Mouse (Mus musculus) adrenal gland (tissue): ENCODE data around the gene Batf.

Experiments used
- intact Hi-C: fragments of 180-260 bp; cut with DNase I; formaldehyde crosslinking; loops from one replicate; pipeline ENCODE4 v1.15.1; 2025
- long read RNA-seq, 2 experiments: library from polyadenylated mRNA; unstranded; transcript quantifications; one replicate each; pipeline ENCODE4 v2.0.0; 2020; ENCODE audit warnings: borderline replicate concordance in 1 of 2; ENCODE audit not compliant: insufficient replicate concordance in 1 of 2

Batf gene
- long read RNA-seq, experiment 1, partial matches to known transcripts: 0 of 1 reads
- long read RNA-seq, experiment 1, other reads (novel, unspliced or antisense): 0 of 1 reads
- long read RNA-seq, experiment 2: 0 reads

DNA sequence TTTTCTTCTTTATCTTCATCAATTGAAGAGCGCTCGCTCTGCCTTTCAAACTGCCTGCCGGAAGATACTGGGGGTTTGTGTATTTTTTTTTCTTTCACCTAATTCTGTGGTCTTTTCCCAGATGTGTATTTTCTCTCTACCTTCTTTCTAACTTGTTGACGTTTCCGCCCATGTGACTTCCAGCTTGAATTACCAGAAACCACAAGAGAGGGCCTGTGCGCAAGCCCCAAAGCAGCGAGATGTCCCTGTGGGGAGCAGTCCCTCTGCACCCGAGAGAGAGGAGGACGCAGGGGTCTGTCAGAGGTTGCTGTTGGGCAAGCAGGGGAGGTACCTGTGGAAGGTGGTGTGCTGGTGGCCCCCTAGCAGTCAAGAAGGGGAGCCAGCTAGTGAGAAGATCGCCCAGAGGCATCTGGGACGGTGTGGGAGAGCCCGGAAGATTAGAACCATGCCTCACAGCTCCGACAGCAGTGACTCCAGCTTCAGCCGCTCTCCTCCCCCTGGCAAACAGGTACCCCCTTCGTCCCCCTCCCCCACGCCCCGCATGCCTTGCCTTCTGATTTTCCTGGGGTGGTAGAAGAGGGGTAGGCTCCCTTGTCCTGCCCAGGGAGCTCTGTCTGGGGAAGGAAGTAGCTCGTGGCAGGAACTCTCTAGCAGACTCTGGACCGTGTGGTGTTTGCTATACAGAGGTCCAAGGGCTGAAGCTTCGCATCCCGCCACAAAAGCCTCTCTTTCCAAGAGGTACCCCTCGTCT is at the start of gene Batf:
TSS of gene Batf (plus strand) at position 204 of the 751 bp plus-strand sequence.
- intact Hi-C loops: no loop called here

DNA sequence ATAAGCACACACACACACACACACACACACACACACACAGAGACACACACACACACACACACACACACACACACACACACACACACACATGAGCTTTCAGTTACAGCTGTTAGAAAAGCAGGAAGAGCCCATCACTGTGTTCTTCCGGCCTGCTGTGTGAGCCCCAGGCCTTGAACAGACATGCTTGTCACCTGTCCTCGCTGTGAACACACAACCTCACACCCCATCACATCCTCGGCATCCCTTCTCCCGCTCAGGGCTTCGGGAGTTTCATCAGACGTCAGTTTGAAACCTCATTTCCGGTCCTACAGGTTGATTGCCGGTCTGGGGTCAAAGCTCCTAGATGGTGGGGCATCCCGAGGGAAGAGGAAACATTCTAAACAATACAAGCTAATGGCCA is 48.5 kb upstream of the Batf start:
- intact Hi-C loops: no loop called here

DNA sequence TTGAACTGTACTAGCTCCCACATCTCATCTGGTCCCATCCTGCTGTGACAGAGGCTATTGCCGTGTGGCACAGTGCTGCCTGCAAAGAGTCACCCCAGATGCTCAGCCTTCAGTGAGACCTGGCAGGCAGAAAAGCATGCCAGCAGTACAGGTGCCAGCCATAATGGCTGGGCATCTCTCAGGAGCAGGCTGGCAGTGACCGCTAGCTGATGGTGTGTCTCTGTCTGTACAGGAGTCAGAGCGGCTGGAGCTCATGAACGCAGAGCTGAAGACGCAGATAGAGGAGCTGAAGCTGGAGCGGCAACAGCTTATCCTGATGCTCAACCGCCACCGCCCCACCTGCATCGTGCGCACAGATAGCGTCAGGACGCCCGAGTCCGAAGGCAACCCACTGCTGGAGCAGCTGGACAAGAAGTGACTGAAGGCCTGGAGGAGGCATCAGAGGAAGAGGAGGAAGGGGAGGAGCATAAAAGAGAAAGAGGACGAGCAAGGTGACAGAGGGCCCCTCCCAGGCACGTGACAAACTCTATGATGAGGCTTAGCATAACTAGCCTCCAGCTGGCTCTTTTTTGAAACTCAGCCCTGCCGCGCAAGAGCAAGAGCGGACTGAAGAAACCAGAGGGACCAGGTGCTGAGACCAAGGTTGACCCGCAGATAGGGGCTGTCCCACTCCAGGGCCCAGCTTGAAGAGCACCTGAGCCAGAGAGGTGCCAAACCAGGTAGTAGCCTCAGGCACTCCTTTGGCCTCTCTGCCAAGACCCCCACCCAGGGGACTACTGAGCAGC is 47.7 kb upstream of the Batf start:
- intact Hi-C loops: no loop called here

DNA sequence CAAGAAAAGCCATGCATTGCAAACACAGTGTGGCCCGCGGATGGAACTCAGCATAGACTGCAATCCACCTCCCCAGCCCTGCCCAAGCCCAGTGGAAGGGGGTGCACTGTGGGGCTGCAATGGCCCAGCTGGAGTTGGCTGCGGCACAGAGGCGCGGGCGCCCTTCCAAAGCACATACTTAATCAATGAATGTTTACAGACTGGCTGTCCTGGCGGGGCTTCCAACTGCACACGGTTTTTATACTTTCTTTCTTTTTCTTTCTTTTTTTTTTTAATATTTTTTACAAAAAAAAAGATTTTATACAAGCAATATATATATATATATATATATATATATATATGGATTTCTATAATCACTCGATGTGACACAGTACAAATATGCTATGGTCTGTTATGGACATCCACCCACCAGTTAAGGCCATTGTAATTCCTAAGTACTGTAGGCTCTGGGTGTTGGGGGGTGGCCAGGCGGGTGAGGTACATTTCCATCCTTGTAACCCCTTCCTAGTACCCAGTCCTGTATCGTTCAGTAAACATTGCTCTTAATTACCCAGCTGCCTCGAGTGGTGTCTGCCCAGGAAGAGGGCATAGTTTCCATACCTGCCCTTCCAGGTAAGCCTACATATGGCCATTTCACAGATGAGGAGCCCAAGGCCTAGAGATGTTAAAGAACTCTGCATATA is 47.0 kb upstream of the Batf start:
- intact Hi-C loops: no loop called here

DNA sequence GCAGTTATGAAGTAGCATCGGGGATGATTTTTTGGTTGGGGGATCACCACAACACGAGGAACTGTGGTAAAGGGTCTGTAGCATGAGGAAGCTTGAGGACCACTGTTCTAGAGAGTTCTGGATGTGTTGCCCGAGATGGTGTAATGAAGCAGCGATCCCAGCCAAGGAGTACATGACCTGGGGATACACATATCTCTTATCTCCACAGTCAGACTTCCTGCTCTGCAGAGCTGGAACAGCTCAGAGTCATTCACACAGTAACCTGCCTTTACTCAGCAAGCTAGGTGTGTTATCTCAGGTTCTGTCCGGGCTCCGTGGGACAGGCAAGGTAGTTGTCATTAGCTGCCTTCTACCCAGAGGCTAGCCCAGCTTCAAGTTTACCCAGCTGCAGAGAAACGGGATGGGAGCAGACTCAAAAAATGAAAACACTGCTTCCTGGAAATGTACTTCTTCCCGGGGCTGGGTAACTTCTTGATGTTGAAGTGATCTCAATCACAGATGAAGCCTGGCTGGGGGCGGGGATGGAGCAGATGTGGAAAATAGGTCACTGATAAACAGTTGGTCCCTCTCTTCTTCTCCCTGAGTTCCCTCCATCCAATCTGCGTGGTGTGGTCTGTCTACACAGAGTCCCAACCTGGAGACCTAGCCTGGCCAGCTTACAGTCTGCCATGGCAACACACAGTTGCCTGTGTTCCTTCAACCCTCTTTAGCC is 45.5 kb upstream of the Batf start:
- intact Hi-C loops: no loop called here

- intact Hi-C loops: no loop called here
These were observed 44.9 kb upstream of the Batf start for GRCm38 (mm10) chr12:85641564-85641931.

- intact Hi-C loops: no loop called here
These were observed 42.7 kb upstream of the Batf start for GRCm38 (mm10) chr12:85643735-85644134.

DNA sequence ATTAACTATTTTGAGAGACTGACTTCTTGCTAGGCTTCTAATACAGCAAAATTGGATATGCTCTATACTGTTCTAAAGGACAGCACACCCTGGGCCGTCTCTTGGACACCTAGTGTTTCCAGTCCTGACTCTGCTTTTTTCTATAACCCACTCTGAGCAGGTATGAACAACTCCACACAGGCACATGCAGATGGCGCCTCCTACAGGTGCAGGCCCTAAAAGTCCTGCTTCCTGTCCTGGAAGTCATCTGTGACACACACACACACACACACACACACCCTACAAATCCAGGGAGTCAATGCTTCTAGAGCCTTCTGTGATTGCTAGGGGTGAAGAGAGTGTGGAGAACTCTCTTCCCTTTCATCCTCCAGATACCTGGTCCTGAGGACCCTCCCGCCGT is 40.8 kb upstream of the Batf start:
- intact Hi-C loops: loop anchor here (5.0 kb wide), 2 partner anchors 48 to 138 kb away; partner anchors contain the start of gene Jdp2

- intact Hi-C loops: loop anchor here (5.0 kb wide), 2 partner anchors 50 to 140 kb away; partner anchors contain the start of gene Jdp2
These were observed 39.1 kb upstream of the Batf start for GRCm38 (mm10) chr12:85647346-85647745.

- intact Hi-C loops: loop anchor here (5.0 kb wide), 2 partner anchors 51 to 141 kb away; partner anchors contain the start of gene Jdp2
These were observed 38.5 kb upstream of the Batf start for GRCm38 (mm10) chr12:85647955-85648354.

DNA sequence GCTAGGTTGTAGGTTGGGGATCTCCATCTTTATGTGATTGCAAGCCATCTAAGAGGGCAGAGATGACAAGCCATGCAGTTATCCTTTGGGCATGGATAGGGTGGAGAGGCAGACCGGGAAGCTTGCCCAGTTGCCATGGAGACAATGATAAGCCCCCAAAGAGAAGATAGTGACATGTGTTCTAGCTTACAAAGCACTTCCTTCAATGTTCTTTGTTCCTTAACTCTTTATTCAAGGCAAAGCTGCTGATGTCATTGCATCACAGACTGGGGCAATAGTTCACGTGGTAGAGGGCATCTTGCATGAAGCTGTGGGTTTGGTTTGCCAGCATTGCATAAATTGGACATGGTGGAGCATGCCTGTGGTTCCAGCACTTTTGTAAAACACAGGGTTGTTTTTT is 27.1 kb upstream of the Batf start:
- intact Hi-C loops: no loop called here

DNA sequence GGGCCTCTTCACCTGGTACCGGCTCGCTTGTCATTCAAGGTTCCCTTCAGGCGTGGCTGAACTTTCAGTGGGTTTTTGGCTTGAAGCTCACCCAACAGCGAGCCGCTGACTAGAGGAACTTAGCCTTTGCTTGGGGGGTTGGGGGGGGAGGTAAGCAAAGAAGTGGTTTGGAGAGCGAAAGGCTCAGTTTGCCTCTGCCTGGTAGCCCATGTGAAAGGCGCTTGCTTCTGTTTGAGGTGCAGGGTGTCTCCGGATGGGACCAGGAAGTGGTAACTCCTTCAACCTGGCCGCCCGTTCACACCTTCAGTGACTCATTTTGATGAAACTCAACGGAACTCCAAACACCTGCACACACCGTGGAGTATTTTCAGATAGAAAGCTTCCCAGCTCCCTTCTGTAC is 25.6 kb upstream of the Batf start:
- intact Hi-C loops: loop anchor here (5.0 to 10.0 kb wide), 2 partner anchors 164 to 316 kb away; no protein-coding TSS in a partner anchor

DNA sequence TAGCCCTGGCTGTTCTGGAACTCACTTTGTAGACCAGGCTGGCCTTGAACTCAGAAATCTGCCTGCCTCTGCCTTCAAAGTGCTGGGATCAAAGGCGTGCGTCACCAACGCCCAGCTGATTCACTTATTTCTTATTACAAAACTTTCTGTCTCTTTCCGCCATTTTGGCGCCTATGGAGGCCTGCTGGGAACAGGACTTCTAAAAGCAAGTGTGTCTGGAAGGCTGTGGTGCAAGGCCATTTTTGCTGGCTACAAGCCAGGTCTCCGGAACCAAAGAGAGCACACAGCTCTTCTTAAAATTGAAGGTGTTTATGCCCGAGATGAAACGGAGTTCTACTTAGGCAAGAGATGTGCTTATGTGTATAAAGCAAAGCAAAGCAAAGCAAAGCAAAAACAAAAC is 24.2 kb upstream of the Batf start:
- intact Hi-C loops: loop anchor here (5.0 to 10.0 kb wide), 2 partner anchors 165 to 317 kb away; no protein-coding TSS in a partner anchor

GRCm38 (mm10) chr12:85662896-85663295 is 23.6 kb upstream of the Batf start:
- intact Hi-C loops: loop anchor here (5.0 to 10.0 kb wide), 2 partner anchors 166 to 318 kb away; no protein-coding TSS in a partner anchor

- intact Hi-C loops: loop anchor here (5.0 to 10.0 kb wide), 2 partner anchors 159 to 321 kb away; no protein-coding TSS in a partner anchor
These were observed 20.4 kb upstream of the Batf start for GRCm38 (mm10) chr12:85666112-85666511.

DNA sequence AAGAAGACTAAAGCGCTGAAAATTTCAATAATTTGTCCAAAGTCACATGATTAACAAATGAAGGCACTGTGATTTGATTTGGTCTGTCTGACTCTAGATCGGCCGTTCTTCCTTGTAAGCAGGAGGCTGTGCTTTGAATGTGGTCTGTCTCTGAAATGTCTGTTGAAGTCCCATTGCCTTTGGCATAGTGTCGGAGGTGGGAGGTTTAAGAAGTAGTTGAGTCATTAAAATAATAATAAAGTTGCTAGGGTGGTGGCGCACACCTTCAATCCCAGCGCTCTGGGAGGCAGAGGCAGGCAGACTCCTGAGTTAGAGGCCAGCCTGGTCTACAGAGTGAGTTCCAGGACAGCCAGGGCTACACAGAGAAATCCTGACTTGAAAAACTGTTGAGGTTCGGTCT is 19.4 kb upstream of the Batf start:
- intact Hi-C loops: loop anchor here (5.0 to 10.0 kb wide), 2 partner anchors 160 to 322 kb away; no protein-coding TSS in a partner anchor

DNA sequence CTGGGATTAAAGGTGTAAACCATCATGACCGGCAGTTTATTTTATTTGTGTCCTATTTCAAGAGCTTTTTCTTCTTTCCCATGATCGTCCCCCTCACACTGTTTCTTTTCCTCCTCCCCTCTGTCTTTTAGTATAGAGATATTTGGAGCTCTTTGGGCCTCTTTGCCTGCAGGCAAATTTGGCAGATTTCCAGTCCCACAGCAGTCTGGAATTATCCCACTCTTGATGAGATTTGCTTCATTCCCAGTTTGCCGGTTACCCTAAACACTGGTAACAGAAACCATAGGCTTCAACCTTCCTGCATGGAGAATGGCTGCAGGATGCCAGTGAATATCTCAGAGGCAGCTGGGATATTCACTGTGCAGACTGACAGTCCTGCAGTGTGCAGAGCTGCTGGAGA is 17.8 kb upstream of the Batf start:
- intact Hi-C loops: loop anchor here (5.0 to 10.0 kb wide), 2 partner anchors 161 to 324 kb away; no protein-coding TSS in a partner anchor

DNA sequence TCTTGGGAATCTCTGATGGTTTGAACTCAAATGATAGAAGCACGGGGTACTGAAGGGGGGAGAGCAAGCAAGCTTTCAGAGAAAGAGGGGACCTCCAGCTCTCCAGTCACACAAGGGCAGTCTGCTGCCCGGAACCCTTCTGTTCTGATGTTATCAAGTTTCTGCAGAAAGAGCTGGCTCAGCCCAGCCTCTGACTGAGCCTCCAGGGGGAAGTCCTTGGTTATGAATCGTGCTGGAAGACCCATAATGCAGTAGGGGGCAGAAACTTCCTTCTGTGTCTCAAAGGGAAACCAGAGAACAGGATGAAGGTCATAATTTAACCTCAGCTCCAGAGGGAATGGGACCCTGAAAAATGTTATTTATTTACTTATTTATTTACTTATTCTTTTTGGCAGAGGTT is 16.4 kb upstream of the Batf start:
- intact Hi-C loops: no loop called here

DNA sequence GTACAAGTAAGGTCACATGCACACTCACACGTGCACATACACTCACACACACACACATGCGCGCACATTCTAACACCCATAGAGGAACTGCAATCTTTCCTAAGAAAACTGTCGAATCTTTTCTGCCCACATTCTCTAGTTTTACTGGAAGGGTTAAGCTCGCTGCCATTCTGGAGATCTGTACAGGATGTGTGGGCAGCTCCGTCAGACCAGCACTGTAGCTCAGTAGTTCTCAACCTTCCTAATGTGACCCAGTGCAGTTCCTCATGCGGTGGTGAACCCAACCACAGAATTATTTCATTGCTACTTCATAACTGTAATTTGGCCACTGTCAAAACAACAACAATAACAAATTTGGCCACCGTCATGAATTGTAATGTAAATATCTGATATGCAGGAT is 12.6 kb upstream of the Batf start:
- intact Hi-C loops: no loop called here

GRCm38 (mm10) chr12:85679117-85679516 is 7.4 kb upstream of the Batf start:
- intact Hi-C loops: no loop called here

GRCm38 (mm10) chr12:85679808-85680207 is 6.7 kb upstream of the Batf start:
- intact Hi-C loops: no loop called here
